ENCODE assay signal across 8 mouse cellular contexts in genomic region chr8:45410882-45411281, GRCm38 (mm10). TPM values are rescaled to one million over a fixed set of nuclear protein-coding genes. Genes with fewer than 3 reads are reported as not detected.
DNase-seq lines count a peak whose midpoint lies in the region; ATAC-seq lines count a peak whose summit lies in the region.

TSS of gene Tlr3 (minus strand) at chr8:45411080.

- 64% methylated on average over 2 of the region's 2 CpGs for WGBS in kidney, embryonic 15.5 days
- 72% methylated on average over 2 of the region's 2 CpGs for WGBS in midbrain, embryonic 12.5 days

- no peak for ATAC-seq in kidney, embryonic 15.5 days (replicated peaks; ENCODE audit: low FRiP score)
- ATAC-seq in midbrain, embryonic 12.5 days (ENCODE audit: low FRiP score, low read depth), result no peak
- no peak for ATAC-seq in activated CD4-positive, CD25-positive, alpha-beta regulatory T cell, adult 4 months

- H3K9ac ChIP-seq in kidney, embryonic 15.5 days, result peak within 1 kb of the TSS; percentile 21; the same call in 1 of the 2 replicates
- peak within 1 kb of the TSS; percentile 28; the same call in 1 of the 2 replicates for H3K9ac ChIP-seq in midbrain, embryonic 12.5 days (replicated peaks)

- no peak for DNase-seq in layer of hippocampus, adult 8-10 months (ENCODE audit: low spot score in 2 of 2)
- no peak for DNase-seq in layer of hippocampus, postnatal 25 days (ENCODE audit: extremely low spot score in 1 of 2, low spot score in 1 of 2)
- DNase-seq in fat pad, adult 2 months (ENCODE audit: extremely low read depth, low read depth, low spot score), result peak; percentile 65
- DNase-seq in cerebellum, adult 11 months, result no peak
- DNase-seq in frontal cortex, postnatal 10 days (ENCODE audit: low spot score in 2 of 2), result no peak

- peak within 1 kb of the TSS; percentile 84 for H3K27ac ChIP-seq in kidney, embryonic 15.5 days
- no peak within 1 kb of the TSS for H3K27ac ChIP-seq in midbrain, embryonic 12.5 days (replicated peaks)

- H3K9me3 ChIP-seq in kidney, embryonic 15.5 days (replicated peaks), result no peaks in the 10 kb centered on the region
- H3K9me3 ChIP-seq in midbrain, embryonic 12.5 days, result no peaks in the 10 kb centered on the region

- no peaks in the 10 kb centered on the region for H3K36me3 ChIP-seq in kidney, embryonic 15.5 days
- no peaks in the 10 kb centered on the region for H3K36me3 ChIP-seq in midbrain, embryonic 12.5 days

- peak within 1 kb of the TSS; percentile 42 for H3K4me3 ChIP-seq in kidney, embryonic 15.5 days (replicated peaks)
- peak within 1 kb of the TSS; percentile 32 for H3K4me3 ChIP-seq in midbrain, embryonic 12.5 days

- peak within 1 kb of the TSS; percentile 56 for H3K4me2 ChIP-seq in kidney, embryonic 15.5 days
- peak within 1 kb of the TSS; percentile 52 for H3K4me2 ChIP-seq in midbrain, embryonic 12.5 days (replicated peaks)

- peaks cover 10% of the 10 kb centered on the region for H3K4me1 ChIP-seq in kidney, embryonic 15.5 days
- H3K4me1 ChIP-seq in midbrain, embryonic 12.5 days, result peaks cover 9% of the 10 kb centered on the region; the same call in 1 of the 2 replicates

- no peaks in the 10 kb centered on the region for H3K27me3 ChIP-seq in kidney, embryonic 15.5 days
- no peaks in the 10 kb centered on the region for H3K27me3 ChIP-seq in midbrain, embryonic 12.5 days

RNA-seq across cellular contexts. Expression of gene Tlr3, which starts in this region (rescaled TPM):
- total RNA-seq in layer of hippocampus, adult 8-10 months (2022), result 10 to 100 TPM in 3 of 4 experiments, 1 to 10 TPM in 1; 9.5 to 13.0 (median 12.0) TPM
- 10 to 100 TPM in 1 of 2 experiments, 1 to 10 TPM in 1; 9.8 to 12.5 TPM for total RNA-seq in layer of hippocampus, postnatal 25 days (2021)
- polyA plus RNA-seq in kidney, embryonic 15.5 days (2015; fragmentation: Nextera tagmentation; extraction: Ambion mirVana), result 3.2 and 4.1 TPM in 2 replicates
- 1.1 and 1.2 TPM in 2 replicates for polyA plus RNA-seq in midbrain, embryonic 12.5 days (2016; fragmentation: Nextera tagmentation; extraction: Ambion mirVana)
- under 1 TPM; 0.43 to 0.45 TPM for polyA plus RNA-seq in activated CD4-positive, CD25-positive, alpha-beta regulatory T cell, adult 4 months (2017; shearing (Covaris generic))
